Mouse (Mus musculus) layer of hippocampus, adult 8-10 months (tissue): ENCODE data around the gene Jsrp1. TPM values are rescaled to one million over a fixed set of nuclear protein-coding genes. Genes with fewer than 3 reads are reported as not detected.
A peak's percentile ranks its signal among the peaks of the same experiment; 100 is the strongest.

ENCODE experiments used
- DNase-seq, 2 experiments: peaks; one replicate each; pipeline ENCODE4 v3.0.0; 2022; ENCODE audit warnings: low spot score in 2 of 2
- total RNA-seq, 4 experiments: library from RNA; stranded (reverse); gene quantifications; 2 replicates each; pipeline ENCODE4 v1.2.4; 2022

Jsrp1 gene
- total RNA-seq, 4 experiments from 2014 or later = 0.91 to 4.7 (median 2.7) TPM

DNA sequence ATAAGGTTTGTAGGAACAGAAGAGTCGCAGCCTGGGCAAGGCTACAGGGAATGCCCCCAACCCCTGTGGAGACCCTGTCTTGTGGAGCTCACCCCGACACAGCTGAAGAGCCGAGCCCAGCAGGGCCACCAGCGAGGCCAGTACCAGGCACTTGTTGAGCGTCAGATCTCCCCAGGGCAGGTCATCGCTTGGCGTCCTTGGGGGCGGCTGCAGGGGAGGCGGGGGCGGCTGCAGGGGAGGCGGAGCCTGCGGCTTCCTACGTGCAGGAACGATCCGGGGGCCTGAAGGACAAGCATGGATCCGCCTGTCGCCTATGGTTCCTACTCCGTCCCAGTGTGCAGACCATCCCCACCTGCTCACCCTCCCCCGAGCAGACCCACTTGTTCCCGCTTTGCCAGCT lies 3.2 kb downstream of the Jsrp1 start:
- DNase-seq = no peak

DNA sequence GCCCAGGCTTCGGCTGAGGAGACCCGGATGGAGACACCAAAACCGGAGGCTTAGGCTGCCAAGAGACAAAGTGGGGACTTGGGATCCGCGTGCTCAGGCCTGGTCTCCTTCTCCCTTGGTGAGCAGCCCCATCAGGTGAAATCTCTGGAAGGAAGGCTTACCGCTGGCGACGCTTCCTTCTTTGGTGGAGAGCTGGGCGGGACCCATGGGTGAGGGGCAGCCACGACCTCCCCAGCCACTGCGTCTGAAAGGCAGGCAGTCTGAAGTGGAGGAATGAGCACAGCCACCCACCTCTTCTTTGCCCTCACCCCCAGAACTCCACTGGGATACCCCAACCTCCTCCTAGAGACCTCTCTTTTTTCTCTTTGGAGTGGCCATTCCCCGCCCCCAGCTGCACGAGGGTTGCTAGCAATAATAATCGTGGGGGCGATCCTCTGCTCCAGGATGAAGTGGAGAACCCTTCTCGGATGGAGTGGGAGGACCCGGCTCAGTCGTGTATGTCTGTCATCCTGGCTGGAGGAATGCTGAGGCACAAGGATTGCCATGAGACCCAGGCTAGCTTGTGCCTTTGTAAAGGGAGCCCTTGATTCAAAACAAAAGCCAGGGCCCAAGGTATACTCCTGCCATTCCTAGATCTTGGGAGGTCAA lies 4.2 kb downstream of the Jsrp1 start:
- no peak for DNase-seq

DNA sequence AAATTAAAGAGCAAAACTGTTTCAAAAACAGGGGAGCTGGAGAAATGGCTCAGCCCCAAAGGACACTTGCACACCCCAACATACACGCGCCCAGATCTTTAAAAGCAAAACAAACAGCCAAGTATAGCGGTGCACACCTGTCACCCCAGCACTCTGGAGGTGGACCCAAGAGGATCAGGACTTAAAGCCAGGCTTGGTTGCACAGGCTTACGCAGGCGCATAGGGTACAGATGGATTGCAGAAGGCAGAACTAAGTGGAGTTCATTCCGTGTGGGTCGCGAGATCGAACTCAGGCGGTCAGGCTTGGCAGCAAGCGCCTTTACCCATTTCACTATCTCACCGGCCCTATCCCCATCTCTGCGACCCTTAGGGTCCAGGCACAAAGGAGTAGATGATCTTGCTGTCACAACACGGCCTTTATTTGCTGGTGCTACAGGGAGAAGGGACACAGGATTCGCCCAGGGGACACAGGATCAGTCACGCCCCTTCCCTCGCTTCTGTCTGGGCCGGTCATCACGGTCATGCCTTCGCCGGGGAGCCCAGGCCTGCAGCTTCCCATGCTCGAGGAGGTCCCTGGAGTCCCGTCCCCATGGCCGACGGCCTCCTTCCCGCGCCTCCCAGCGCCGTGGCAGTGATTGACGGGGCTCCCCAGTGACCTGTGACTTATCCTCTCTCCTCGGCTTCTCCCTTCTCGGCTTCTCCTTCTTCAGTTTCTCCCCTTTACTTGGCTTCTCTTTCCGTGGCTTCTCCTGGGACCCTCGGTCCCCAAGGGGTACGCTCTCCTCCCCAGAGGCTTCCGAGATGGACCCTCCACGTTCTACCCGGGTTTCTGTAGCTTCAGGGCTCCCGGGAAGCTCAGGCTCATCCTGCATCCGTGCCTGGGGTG lies 5.0 kb downstream of the Jsrp1 start:
- no peak for DNase-seq

DNA sequence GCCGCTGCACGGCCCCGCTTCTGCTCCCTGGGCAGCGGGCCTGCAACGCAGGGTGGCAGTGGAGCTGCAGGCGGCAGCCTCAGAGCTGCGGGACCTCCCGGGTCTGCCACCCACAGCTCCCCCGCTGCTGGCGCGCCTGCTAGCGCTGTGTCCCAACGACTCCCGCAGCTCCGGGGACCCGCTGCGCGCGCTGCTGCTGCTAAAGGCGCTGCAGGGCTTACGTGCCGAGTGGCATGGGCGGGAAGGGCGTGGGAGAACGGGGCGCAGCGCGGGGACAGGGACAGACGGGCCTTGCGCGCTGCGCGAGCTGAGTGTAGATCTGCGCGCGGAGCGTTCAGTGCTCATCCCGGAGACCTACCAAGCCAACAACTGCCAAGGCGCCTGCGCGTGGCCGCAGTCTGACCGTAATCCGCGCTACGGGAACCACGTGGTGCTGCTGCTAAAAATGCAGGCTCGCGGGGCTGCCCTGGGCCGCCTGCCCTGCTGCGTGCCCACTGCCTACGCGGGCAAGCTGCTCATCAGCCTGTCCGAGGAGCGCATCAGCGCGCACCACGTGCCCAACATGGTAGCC lies 6.2 kb downstream of the Jsrp1 start:
- DNase-seq = peak; percentile 88 to 89

DNA sequence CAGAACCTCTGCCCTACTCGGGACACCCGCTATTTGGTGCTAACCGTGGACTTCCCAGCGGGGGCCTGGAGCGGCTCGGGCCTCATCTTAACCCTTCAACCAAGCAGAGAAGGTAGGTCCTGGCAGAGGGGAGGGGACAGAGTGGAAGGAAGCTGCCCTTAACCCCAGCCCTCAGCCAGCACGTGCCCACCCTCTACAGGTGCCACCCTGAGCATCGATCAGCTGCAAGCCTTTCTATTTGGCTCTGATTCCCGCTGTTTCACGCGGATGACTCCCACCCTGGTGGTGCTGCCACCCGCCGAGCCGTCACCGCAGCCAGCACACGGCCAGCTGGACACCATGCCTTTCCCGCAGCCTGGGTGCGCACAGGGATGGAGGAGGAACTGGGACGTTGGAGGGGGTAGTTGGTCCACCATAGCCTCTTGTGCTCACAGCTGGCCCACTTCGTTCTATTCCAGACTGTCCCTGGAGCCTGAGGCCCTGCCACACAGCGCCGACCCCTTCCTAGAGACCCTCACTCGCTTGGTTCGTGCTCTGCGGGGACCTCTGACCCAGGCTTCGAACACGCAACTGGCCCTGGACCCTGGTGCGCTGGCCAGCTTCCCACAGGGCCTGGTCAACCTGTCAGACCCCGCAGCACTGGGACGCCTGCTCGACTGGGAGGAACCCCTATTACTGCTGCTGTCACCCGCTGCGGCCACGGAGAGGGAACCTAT lies 6.8 kb downstream of the Jsrp1 start:
- DNase-seq = no peak

DNA sequence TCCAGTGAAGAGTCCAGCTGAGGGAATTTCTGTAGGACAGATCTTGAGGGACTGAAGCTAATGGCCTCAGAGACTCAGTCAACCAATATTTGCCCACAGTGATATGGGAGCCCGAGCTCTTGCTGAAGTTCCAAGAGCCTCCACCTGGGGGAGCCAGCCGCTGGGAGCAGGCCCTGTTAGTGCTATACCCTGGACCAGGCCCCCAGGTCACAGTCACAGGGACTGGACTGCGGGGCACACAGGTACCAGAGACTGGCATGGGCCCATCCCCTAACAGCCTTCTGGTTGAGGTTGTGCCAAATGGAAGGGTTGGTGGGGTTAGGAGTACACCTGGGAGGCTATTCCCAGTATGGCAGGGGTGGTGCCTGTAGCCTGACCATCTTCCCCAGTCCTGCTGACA lies 7.4 kb downstream of the Jsrp1 start:
- DNase-seq = peak in 1 of 2 experiments; percentile 78

DNA sequence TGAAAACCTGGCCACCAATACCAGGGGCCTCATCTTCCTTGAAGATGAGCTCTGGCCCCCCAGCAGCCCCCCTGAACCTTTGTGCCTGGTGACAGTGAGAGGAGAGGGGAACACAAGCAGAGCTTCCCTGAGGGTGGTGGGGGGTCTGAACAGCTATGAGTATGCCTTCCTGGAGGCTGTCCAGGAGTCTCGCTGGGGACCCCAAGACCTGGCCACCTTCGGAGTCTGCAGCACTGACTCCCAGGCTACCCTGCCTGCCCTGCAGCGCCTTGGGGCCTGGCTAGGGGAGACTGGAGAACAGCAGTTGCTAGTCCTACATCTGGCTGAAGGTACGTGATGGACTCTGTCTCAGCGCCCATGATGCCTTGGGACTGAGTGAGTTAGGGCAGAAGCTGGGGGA lies 8.0 kb downstream of the Jsrp1 start:
- no peak for DNase-seq

DNA sequence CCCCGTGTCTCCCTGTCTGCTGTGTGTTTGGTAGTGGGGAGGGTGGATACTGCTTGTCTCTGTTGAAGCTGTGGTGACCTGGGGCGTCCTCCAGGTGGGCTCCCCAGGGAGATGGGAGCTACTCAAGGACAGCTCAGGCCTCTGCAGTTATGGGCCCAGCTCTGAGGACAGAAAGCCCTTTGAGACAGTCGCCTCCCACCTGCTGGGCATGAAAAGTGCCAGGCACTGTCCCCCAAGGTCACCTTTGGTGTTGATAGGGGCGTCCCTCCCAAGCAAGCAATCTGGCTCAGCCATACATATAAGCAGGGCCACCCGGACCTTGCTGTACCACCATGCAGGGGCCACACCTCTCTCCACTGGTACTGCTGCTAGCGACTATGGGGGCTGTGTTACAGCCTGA lies 8.4 kb downstream of the Jsrp1 start, which contains the start of gene Amh:
Amh (plus strand) TSS at position 328 of the 400 bp plus-strand sequence.
- DNase-seq = no peak

DNA sequence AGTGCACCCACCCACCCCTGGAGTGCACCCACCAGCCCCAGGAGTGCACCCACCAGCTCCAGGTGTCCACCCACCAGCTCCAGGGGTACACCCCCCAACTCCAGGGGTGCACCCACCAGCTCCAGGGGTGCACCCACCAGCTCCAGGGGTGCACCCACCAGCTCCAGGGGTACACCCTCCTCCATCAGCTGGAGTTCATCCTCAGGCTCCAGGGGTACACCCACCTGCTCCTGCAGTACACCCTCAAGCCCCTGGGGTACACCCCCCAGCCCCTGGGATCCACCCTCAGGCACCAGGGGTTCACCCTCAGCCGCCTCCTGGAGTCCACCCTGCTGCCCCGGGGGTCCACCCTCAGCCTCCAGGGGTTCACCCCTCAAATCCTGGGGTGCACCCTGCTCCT lies 9.0 kb downstream of the Jsrp1 start:
- DNase-seq = no peak

DNA sequence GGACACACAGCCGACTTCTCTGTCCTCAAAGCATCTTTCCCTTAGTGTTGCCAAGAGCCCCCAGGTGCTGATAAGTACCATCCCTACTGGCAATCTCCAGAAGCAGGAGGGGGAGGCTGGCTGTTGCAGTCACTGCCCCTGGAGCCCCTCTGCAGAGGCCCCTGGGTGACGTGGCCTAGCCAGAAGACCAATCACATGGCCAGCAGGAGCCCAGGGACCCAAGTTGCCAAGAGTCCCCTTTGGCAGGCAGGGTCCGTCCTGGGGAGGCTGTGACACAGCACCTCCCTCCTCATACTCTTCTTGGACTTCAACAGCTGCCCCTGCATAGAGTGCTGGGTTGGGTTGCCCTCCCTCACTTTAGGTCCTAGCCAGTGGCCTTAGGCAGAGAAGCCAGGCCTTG lies 10.3 kb downstream of the Jsrp1 start:
- DNase-seq = no peak

DNA sequence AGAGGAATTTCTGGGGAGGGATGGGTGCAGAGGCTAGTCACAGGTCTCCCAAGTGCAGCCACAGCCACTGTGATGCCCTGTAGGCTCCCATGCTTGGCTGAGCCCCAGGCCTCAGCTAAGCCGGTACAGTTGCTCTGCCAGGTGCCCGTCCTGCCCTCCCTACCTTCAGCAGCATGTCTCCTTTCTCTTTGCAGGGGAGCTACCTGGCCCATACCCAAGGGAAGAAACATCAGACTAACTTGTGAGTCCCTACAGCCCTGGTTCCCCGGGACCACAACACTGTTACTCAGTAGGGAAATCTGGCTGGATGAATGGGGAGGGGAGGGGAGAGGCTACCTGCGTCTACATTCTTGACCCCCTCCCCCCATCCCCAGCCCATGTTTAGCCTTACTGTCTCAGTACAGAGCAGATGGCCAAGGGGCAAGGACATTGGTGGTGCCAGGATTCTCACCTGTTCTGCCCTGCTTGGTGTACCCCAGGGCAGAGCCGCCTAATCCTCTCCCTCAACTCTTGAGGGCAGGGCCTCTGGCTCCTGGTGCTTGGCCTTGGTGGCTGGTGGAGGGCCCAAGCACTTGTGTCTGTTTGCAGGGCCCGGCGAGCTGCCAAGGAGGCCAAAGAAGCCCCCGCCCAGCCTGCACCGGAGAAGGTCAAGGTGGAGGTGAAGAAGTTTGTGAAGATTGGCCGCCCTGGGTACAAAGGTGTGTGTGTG lies 10.9 kb downstream of the Jsrp1 start:
- no peak for DNase-seq

DNA sequence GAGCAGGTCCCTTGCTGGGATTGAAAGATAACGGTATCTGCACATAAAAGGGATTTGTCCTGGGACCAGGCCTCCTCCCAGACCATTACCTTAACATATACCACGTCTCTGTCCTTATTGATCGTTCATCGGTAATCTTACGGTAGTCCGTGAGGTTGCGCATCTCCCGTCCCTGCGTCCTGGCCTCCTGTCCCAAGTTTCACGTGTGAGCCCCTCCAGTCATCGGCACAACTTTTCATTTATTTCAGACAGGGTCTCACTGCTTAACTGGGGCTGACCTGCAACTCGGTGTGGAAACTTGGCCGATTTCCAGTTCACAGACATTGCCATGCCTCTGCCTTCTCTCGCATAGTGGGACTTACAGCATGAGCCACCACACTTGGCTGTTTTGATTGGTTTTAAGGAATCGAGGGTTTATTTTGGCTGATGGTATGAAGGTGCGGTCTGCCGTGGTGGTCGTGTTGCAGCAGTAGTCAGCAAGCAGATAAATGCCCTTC lies 14.2 kb downstream of the Jsrp1 start:
- DNase-seq = no peak

DNA sequence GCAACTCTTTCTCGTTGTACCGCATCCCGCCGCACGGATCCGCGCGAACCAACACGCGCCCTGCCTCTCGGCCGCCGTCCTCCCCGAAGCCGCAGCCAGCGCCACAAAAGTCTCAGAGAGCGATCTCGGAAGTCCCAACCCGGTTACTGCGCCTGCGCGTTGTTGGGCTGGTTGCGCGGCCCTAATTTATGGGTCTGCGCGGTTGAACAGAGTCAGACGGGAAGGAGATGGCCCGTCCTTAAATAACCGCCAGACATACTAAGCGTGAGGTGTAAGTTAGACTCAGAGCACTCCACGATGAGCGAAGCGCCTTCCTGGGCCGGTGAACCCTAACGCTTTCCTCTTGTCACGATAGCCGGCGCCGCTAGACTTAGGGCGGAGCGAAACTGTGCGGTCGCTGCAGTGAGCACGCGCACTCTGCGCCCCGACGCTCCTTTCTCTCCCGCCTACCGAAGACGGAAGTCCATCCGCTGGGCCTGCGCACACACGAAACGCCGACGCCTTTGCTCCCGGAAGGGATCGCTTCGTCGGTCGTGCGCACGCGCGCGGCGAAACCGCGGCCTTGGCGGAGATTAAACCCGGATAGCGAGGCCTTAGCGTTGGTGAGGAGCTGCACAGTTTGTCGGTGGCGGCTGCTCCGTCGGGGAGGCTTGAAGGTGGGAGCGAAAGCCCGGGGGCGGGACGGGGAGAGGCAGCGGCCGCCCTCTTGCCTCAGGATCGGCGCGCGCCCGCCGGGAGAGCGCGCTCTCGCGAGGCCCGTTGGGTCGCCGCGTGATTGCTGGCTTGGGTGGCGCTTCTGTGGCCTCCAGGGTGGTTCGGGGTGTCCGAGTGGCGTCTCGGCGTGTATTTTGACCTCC lies 14.9 kb downstream of the Jsrp1 start, which contains the start of the genes Sf3a2 and Plekhj1:
Sf3a2 (plus strand) TSS at position 49 of the 857 bp plus-strand sequence.
Plekhj1 (minus strand) TSS at position 477 of the 857 bp plus-strand sequence.
- DNase-seq = peak; percentile 94 to 96

DNA sequence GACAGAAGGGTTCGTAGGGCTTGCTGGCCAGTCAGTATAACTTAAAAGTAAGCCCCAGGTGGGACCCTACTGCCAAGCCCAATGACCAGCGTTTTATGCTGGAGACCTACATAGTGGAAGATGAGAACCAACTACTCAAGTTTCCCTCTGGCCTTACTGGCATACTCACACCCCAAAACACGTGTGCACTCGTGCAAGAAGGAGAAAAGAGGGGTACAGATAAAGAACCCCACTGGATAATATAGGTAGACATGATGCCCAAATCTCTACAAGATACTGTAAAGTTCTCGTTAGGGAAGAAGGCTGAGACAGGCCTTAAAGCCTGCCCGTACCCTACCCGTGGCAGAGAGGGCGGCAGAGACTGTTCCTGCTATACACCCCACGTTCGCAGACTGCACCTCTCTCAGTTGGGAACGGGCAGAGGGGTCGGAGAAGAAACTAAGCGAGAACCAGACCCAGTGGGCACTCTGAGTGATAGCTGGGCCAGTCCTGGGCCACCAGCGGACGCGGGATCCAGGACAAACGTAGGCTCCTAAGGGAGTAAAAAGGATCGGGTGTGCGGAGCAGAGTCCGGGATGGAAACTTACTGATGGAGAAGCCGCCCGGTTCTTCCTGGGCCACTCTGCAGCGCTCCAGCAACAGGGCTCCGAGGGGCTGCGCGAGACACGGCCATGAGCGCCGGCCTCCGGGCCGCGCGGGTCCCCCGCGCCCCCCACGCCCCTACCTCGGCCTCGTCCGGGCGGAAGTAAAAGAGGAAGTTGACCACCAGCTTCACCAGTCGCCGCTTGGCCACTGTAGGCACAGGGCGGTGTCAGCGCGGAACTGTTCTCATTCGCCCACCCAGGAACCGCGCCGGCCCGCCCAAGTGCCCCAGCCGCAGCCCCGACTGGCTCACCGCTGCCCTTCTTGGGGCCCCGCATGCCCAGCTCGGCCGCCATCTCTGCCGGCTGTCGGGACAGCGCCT lies 15.8 kb downstream of the Jsrp1 start:
- peak in 1 of 2 experiments; percentile 69 for DNase-seq

DNA sequence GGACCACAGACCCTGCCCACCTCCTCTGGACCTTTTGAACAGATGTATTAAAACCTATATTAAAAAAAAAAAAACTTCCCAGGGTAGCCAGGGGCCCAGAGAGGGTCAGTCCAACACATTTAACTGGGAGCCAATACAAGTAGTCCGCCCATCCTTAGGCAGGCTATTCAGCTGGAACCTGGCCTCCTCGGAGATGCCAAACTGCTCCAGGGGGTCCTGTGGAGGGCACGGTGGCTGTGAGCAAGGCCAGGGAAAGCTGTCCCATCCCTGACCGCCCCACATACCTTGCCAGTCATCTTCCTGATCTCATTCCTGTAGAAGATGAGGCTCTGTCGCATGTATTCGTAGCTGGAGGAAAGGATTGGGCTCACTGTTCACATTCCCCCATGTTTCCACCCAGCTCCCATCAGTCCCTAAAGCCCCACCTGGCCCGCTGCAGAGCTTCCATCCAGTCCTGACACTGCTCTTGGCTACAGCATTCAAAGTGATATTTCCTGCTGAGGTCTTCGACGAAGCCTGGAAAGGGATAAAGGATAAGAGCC lies 16.9 kb downstream of the Jsrp1 start:
- DNase-seq = no peak

DNA sequence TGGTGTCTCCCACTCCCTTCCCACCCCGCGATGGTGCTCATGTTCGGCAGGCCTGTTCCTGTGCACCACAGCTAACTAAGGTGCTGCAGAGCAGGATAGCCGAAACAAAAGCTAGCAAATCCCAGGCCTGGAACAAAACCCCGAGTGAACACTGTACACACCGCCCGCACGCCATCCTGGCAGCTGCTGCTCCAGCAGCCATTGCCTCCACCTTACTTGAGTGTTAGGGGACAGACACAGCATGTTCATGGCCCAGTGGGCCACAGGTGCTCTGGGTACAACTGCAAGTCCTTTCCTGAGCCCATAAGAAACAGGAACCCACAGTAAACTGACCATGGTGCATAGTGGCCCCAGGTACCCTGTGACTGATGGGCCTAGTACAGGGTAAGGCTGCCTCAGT lies 18.5 kb downstream of the Jsrp1 start:
- DNase-seq = no peak

DNA sequence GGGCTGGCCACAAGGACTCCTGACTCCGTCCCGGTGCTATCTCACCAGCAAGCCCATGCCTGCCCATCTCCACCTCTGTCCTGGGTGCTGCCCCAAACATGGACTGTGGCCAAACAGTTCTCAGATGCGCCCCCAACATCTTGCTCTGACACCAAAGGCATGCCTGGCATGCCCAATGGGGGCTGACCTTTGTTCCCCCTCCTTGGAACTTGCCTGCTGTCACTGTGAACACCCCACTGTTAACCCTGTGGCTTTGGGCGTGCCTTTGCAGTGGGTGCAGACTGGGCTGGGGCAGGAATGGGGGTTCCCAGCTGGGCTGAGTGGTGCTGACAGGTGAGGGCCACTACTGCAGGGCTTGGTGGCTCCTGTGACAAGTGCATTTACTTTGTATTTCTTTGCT lies 19.5 kb downstream of the Jsrp1 start:
- no peak for DNase-seq

DNA sequence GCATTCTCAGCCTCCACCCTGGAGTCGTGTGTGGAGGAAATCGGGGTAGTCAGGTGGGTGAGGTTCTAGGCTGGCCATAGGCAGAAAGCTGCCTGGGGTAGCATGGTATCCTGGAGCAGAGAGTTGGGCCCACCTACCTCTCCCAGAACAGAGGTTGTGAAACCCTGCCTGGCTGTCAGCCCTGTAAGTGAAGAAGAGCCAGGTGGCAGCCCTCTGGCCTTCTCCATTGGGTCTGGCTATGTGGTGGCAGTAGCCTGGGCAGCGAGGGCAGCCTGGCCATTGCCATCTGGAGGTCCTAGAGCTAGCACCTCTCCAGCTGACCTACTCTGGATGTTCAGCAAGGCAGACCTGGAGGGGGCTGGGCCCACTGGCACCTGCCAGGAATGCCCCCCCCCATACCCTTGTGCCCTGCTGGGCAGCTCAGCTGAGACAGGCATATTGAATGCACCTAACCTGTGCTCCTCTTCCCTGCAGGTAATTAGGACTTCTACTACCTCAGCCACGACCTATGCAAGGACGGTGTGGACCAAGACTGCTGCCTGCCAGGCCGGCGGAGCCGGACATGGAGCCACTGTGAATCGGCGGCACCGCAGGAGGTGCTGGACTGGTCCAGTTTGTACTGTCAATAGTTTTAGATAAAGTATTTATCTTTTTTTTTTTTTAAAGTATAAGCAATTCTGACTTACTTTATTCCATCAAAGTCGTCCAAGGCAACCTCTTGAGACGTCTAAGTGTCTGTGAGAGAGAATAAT lies 20.1 kb downstream of the Jsrp1 start:
- no peak for DNase-seq
